ENCODE assay signal across 8 mouse cellular contexts in the genomic region with DNA sequence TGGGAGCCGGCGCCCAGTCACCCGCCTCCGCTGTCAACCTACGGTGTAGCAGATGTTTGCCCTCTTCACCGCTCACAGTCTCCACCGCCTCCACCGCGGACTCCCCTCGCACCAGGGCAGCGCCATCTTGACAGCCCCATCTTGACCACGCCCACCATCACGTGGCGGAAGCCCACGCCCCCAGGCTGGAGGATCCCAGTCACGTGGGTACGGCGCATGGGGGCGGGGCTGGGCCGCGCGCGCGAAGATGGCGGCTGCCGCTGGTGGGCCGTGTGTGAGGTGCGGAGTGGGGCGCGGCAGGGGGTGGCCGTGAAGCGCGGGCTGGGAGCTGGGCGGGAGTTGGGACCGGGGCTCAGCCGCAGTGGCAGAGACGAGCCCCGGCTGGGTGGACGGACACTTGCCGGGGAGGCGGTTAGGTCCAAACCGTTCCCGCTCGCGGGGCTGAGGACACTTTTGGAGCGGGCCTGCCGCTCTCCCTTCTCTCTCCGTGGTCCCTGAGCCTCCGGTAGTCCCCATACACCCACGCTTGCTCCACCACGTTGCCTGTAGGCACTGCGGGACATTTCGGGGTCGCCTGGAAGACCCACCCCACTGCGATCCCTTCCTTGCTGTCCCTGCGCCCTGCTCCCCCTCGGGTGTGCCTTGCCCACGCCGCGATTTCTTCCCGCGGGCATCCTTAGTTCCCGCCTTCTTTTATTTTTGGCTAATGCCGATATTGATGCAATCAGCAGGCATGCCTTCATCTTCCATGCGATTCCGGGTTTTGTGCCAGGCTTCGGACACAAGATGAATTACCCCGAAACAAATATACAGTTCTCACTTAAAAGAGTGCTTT. TPM values are rescaled to one million over a fixed set of nuclear protein-coding genes. Genes with fewer than 3 reads are reported as not detected.
DNase-seq lines count a peak whose midpoint lies in the region; ATAC-seq lines count a peak whose summit lies in the region.

TSS of gene Dolk (minus strand) at position 143 of the 835 bp plus-strand sequence.
TSS of gene Nup188 (plus strand) at position 206 of the 835 bp plus-strand sequence.

- no peaks in the 10 kb centered on the region for H3K9me3 ChIP-seq in hindbrain, embryonic 15.5 days

- H3K9ac ChIP-seq in hindbrain, embryonic 15.5 days = peak within 1 kb of the TSS; percentile 93

- WGBS in hindbrain, embryonic 15.5 days = under 1% methylated on average over 64 of the region's 68 CpGs

- peak; percentile 92 for ATAC-seq in hindbrain, embryonic 15.5 days (ENCODE audit: low FRiP score, low read depth)

- peak; percentile 93 for DNase-seq in R1 (ENCODE audit: low read depth, low spot score)
- peak; percentile 97 to 99 for DNase-seq in cerebellum, postnatal 25 days
- peak; percentile 95 for DNase-seq in frontal cortex, postnatal 36 days (ENCODE audit: low spot score in 2 of 2)
- DNase-seq in left cerebral cortex, adult 11 months (ENCODE audit: low spot score) = peak; percentile 91
- peak; percentile 96 to 98 for DNase-seq in lung, postnatal 4 days
- peak; percentile 93 for DNase-seq in retina, postnatal 7 days (ENCODE audit: low read depth, low spot score)
- peak; percentile 94 for DNase-seq in urinary bladder, adult 2 months (ENCODE audit: low spot score)

- H3K4me1 ChIP-seq in hindbrain, embryonic 15.5 days (replicated peaks) = peaks cover 27% of the 10 kb centered on the region

- H3K4me2 ChIP-seq in hindbrain, embryonic 15.5 days = peak within 1 kb of the TSS; percentile 81

- H3K36me3 ChIP-seq in hindbrain, embryonic 15.5 days = peaks cover 4% of the 10 kb centered on the region; the same call in 1 of the 2 replicates

- H3K27ac ChIP-seq in hindbrain, embryonic 15.5 days (replicated peaks) = peak within 1 kb of the TSS; percentile 76

- H3K4me3 ChIP-seq in hindbrain, embryonic 15.5 days = peak within 1 kb of the TSS; percentile 94

- no peaks in the 10 kb centered on the region for H3K27me3 ChIP-seq in hindbrain, embryonic 15.5 days

RNA-seq across cellular contexts. Expression of gene Dolk, which starts in this region (rescaled TPM):
- 39.1 and 39.7 TPM in 2 replicates for polyA plus RNA-seq in hindbrain, embryonic 15.5 days (2015; fragmentation: Nextera tagmentation; extraction: Ambion mirVana)
- 14.4 and 15.7 TPM in 2 replicates for polyA plus RNA-seq in urinary bladder, adult 2 months (2012; rRNA removed)

RNA-seq across cellular contexts. Expression of gene Nup188, which starts in this region (rescaled TPM):
- 15.7 and 20.9 TPM in 2 replicates for polyA plus RNA-seq in hindbrain, embryonic 15.5 days (2015; fragmentation: Nextera tagmentation; extraction: Ambion mirVana)
- polyA plus RNA-seq in urinary bladder, adult 2 months (2012; rRNA removed) = 17.2 and 18.1 TPM in 2 replicates

Comparison
In these comparisons a context has a peak if more than half of its experiments do, and no peak if none do; other contexts are left out.
1. Peak in every context shown above with its lines: DNase-seq, ATAC-seq, H3K4me3 ChIP-seq and H3K27ac ChIP-seq.